Mouse (Mus musculus) stomach, embryonic 16.5 days (tissue): ENCODE measurements at regions not wholly inside any gene's neighbourhood (a gene's known extent, or its start where the extent isn't known, plus 50 kb on each side); places are given as distances from the start of the nearest gene placed in this dataset.

Source experiments
- ATAC-seq: fragments of 200-750 bp; cut with Nextera tagmentation; 2 replicates; pipeline ENCODE4 v1.8.0; 2017; ENCODE audit warnings: moderate number of reproducible peaks, moderate TSS enrichment; ENCODE audit not compliant: insufficient read depth, low FRiP score
- H3K27ac ChIP-seq: fragments of 300-500 bp; sonication (generic); 2 replicates; pipeline ENCODE4 v1.5.1; 2014; ENCODE audit warnings: low read length
- H3K27me3 ChIP-seq: fragments of 300-500 bp; sonication (generic); 2 replicates; pipeline ENCODE4 v1.6.1; 2014; ENCODE audit warnings: low read length, control low read depth, mixed read lengths; ENCODE audit not compliant: control insufficient read depth, insufficient read depth
- H3K36me3 ChIP-seq: fragments of 300-500 bp; sonication (generic); 2 replicates; pipeline ENCODE4 v1.6.1; 2014; ENCODE audit warnings: low read length; ENCODE audit not compliant: control insufficient read depth, insufficient read depth
- H3K4me1 ChIP-seq: fragments of 300-500 bp; sonication (generic); 2 replicates; pipeline ENCODE4 v1.6.1; 2014; ENCODE audit warnings: low read length, control low read depth, mixed read lengths; ENCODE audit not compliant: control insufficient read depth, insufficient read depth
- H3K4me2 ChIP-seq: fragments of 300-500 bp; sonication (generic); 2 replicates; pipeline ENCODE4 v1.6.1; 2014; ENCODE audit warnings: low read depth, low read length, mixed read lengths
- H3K4me3 ChIP-seq: fragments of 300-500 bp; sonication (generic); replicated peaks from 2 replicates; pipeline ENCODE4 v1.5.1; 2014; ENCODE audit warnings: mild to moderate bottlenecking, low read length
- H3K9ac ChIP-seq: fragments of 300-500 bp; sonication (generic); 2 replicates; pipeline ENCODE4 v1.6.1; 2014; ENCODE audit warnings: low read length
- H3K9me3 ChIP-seq: fragments of 300-500 bp; sonication (generic); replicated peaks from 2 replicates; pipeline ENCODE4 v1.6.1; 2016; ENCODE audit warnings: low read length, control low read depth; ENCODE audit not compliant: control insufficient read depth
- WGBS: fragments of 180-500 bp; shearing (Covaris S2); extraction: QIAGEN DNeasy Blood & Tissue Kit; methylation state at CpG from one replicate; pipeline ENCODE4 v1.1.7; 2014; 5-methylcytosine and 5-hydroxymethylcytosine counted together

GRCm38 (mm10) chr3:83712355-83712754 lies 53.8 kb upstream of the Sfrp2 start:
- no peak overlapping the region for H3K27ac ChIP-seq
- no peak for ATAC-seq
- peaks cover 9% of the 10 kb centered on the region for H3K4me1 ChIP-seq
- H3K36me3 ChIP-seq: no peaks in the 10 kb centered on the region
- no peaks in the 10 kb centered on the region for H3K27me3 ChIP-seq
- no peak overlapping the region for H3K9ac ChIP-seq
- H3K4me3 ChIP-seq: no peak overlapping the region
- H3K4me2 ChIP-seq: no peak overlapping the region
- no peaks in the 10 kb centered on the region for H3K9me3 ChIP-seq
- 38% methylated on average over 2 of the region's 2 CpGs for WGBS

- no peak overlapping the region for H3K27ac ChIP-seq
- no peaks in the 10 kb centered on the region for H3K9me3 ChIP-seq
- no peak overlapping the region for H3K4me3 ChIP-seq
- WGBS: 69% methylated on average over 6 of the region's 6 CpGs
- no peak overlapping the region for H3K9ac ChIP-seq
- ATAC-seq: no peak
- H3K27me3 ChIP-seq: no peaks in the 10 kb centered on the region
- H3K4me1 ChIP-seq: peaks cover 15% of the 10 kb centered on the region
- no peaks in the 10 kb centered on the region for H3K36me3 ChIP-seq
- no peak overlapping the region for H3K4me2 ChIP-seq
These were observed 51.5 kb upstream of the Sfrp2 start for GRCm38 (mm10) chr3:83714572-83714971.
